Mouse (Mus musculus) limb, embryonic 15.5 days (tissue): ENCODE measurements around the gene Tom1l2. TPM values are rescaled to one million over a fixed set of nuclear protein-coding genes. Genes with fewer than 3 reads are reported as not detected.

Experiments used
- ATAC-seq: fragments of 200-750 bp; cut with Nextera tagmentation; 2 replicates; pipeline ENCODE4 v1.8.0; 2017; ENCODE audit warnings: low read depth, moderate TSS enrichment; ENCODE audit not compliant: insufficient number of reproducible peaks, low FRiP score, low TSS enrichment
- H3K27ac ChIP-seq: fragments of 300-500 bp; sonication (generic); 2 replicates; pipeline ENCODE4 v1.5.1; 2015; ENCODE audit warnings: moderate library complexity, mild to moderate bottlenecking, inconsistent platforms
- H3K27me3 ChIP-seq: fragments of 300-500 bp; sonication (generic); 2 replicates; pipeline ENCODE4 v1.6.1; 2015; ENCODE audit warnings: inconsistent platforms
- H3K36me3 ChIP-seq: fragments of 300-500 bp; sonication (generic); 2 replicates; pipeline ENCODE4 v1.6.1; 2015; ENCODE audit warnings: inconsistent platforms
- H3K4me1 ChIP-seq: fragments of 300-500 bp; sonication (generic); 2 replicates; pipeline ENCODE4 v1.6.1; 2015; ENCODE audit warnings: inconsistent platforms
- H3K4me2 ChIP-seq: fragments of 300-500 bp; sonication (generic); 2 replicates; pipeline ENCODE4 v1.6.1; 2015; ENCODE audit warnings: mild to moderate bottlenecking, inconsistent platforms
- H3K4me3 ChIP-seq: fragments of 300-500 bp; sonication (generic); 2 replicates; pipeline ENCODE4 v1.5.1; 2015; ENCODE audit warnings: mild to moderate bottlenecking, inconsistent platforms
- H3K9ac ChIP-seq: fragments of 300-500 bp; sonication (generic); 2 replicates; pipeline ENCODE4 v1.6.1; 2015; ENCODE audit warnings: inconsistent platforms
- H3K9me3 ChIP-seq: fragments of 300-500 bp; sonication (generic); 2 replicates; pipeline ENCODE4 v1.6.1; 2016; ENCODE audit warnings: inconsistent platforms
- WGBS: fragments of 180-500 bp; shearing (Covaris S2); methylation state at CpG from one replicate; pipeline ENCODE4 v1.1.7; 2015; 5-methylcytosine and 5-hydroxymethylcytosine counted together
- polyA plus RNA-seq: library from polyadenylated mRNA; unstranded; fragments of >200 nt; fragmentation: Nextera tagmentation; extraction: Ambion mirVana; gene quantifications from 2 replicates; pipeline ENCODE4 v1.2.1, GENCODE M21; 2015

Gene Tom1l2
- polyA plus RNA-seq, 1 experiment from 2014 or later = 33.7 TPM

- Histone ChIP-seq H3K9me3 (no peaks in the 10 kb centered on the region), H3K4me1 (peaks cover 17% of the 10 kb centered on the region), H3K4me2 (no peak overlapping the region), H3K27ac (no peak overlapping the region), H3K27me3 (no peaks in the 10 kb centered on the region), H3K9ac (no peak overlapping the region), H3K4me3 (no peak overlapping the region), H3K36me3 (peaks cover 40% of the 10 kb centered on the region)
- 83% methylated on average over 9 of the region's 9 CpGs for WGBS
- ATAC-seq = no peak
These were observed 96.0 kb downstream of the Tom1l2 start for GRCm38 (mm10) chr11:60256713-60257112.

GRCm38 (mm10) chr11:60256176-60256681 is 96.5 kb downstream of the Tom1l2 start:
- H3K9me3 ChIP-seq = no peaks in the 10 kb centered on the region
- peaks cover 21% of the 10 kb centered on the region for H3K4me1 ChIP-seq
- no peaks in the 10 kb centered on the region for H3K27me3 ChIP-seq
- no peak overlapping the region; the same call in 1 of the 2 replicates for H3K27ac ChIP-seq
- WGBS = 49% methylated on average over 6 of the region's 6 CpGs
- peaks cover 44% of the 10 kb centered on the region for H3K36me3 ChIP-seq
- H3K4me3 ChIP-seq = no peak overlapping the region
- H3K9ac ChIP-seq = no peak overlapping the region
- no peak for ATAC-seq
- H3K4me2 ChIP-seq = no peak overlapping the region

- H3K4me2 ChIP-seq = no peak overlapping the region
- no peak for ATAC-seq
- H3K9me3 ChIP-seq = no peaks in the 10 kb centered on the region
- H3K36me3 ChIP-seq = peaks cover 39% of the 10 kb centered on the region
- no peak overlapping the region for H3K9ac ChIP-seq
- no peak overlapping the region for H3K27ac ChIP-seq
- H3K4me3 ChIP-seq = no peak overlapping the region
- 52% methylated on average over 3 of the region's 3 CpGs for WGBS
- H3K27me3 ChIP-seq = no peaks in the 10 kb centered on the region
- H3K4me1 ChIP-seq = peaks cover 23% of the 10 kb centered on the region
These were observed 97.1 kb downstream of the Tom1l2 start for GRCm38 (mm10) chr11:60255639-60256038.

- Histone ChIP-seq H3K4me1 (peaks cover 23% of the 10 kb centered on the region), H3K27me3 (no peaks in the 10 kb centered on the region), H3K36me3 (peaks cover 39% of the 10 kb centered on the region), H3K4me3 (no peak overlapping the region), H3K9me3 (no peaks in the 10 kb centered on the region), H3K27ac (no peak overlapping the region; the same call in 1 of the 2 replicates), H3K4me2 (no peak overlapping the region), H3K9ac (no peak overlapping the region)
- 78% methylated on average over 3 of the region's 3 CpGs for WGBS
- ATAC-seq = no peak
These were observed 97.5 kb downstream of the Tom1l2 start for GRCm38 (mm10) chr11:60255181-60255580.

- WGBS = 88% methylated on average over 5 of the region's 5 CpGs
- no peaks in the 10 kb centered on the region for H3K27me3 ChIP-seq
- H3K4me3 ChIP-seq = no peak overlapping the region
- ATAC-seq = no peak
- H3K4me2 ChIP-seq = no peak overlapping the region
- no peak overlapping the region for H3K9ac ChIP-seq
- H3K27ac ChIP-seq = no peak overlapping the region
- peaks cover 40% of the 10 kb centered on the region for H3K36me3 ChIP-seq
- H3K9me3 ChIP-seq = no peaks in the 10 kb centered on the region
- peaks cover 23% of the 10 kb centered on the region for H3K4me1 ChIP-seq
These were observed 98.4 kb downstream of the Tom1l2 start for GRCm38 (mm10) chr11:60254308-60254707.

GRCm38 (mm10) chr11:60253546-60253945 is 99.2 kb downstream of the Tom1l2 start:
- Histone ChIP-seq H3K4me3 (no peak overlapping the region), H3K9me3 (no peaks in the 10 kb centered on the region), H3K4me1 (peaks cover 30% of the 10 kb centered on the region), H3K9ac (no peak overlapping the region), H3K27me3 (no peaks in the 10 kb centered on the region), H3K4me2 (no peak overlapping the region), H3K36me3 (peaks cover 40% of the 10 kb centered on the region), H3K27ac (no peak overlapping the region)
- ATAC-seq = no peak
- 87% methylated on average over 2 of the region's 2 CpGs for whole genome bisulfite sequencing

- no peak for ATAC-seq
- peaks cover 25% of the 10 kb centered on the region for H3K36me3 ChIP-seq
- no peak overlapping the region for H3K27ac ChIP-seq
- no peaks in the 10 kb centered on the region for H3K27me3 ChIP-seq
- no peak overlapping the region for H3K4me2 ChIP-seq
- H3K9ac ChIP-seq = no peak overlapping the region
- H3K4me1 ChIP-seq = peaks cover 39% of the 10 kb centered on the region
- WGBS = 55% methylated on average over 6 of the region's 6 CpGs
- H3K4me3 ChIP-seq = no peak overlapping the region
- H3K9me3 ChIP-seq = no peaks in the 10 kb centered on the region
These were observed 101.6 kb downstream of the Tom1l2 start for GRCm38 (mm10) chr11:60250971-60251643.

GRCm38 (mm10) chr11:60249885-60250284 is 102.8 kb downstream of the Tom1l2 start:
- no peak overlapping the region for H3K4me3 ChIP-seq
- no peak overlapping the region for H3K9ac ChIP-seq
- H3K9me3 ChIP-seq = no peaks in the 10 kb centered on the region
- peaks cover 19% of the 10 kb centered on the region for H3K36me3 ChIP-seq
- no peak overlapping the region for H3K27ac ChIP-seq
- peaks cover 30% of the 10 kb centered on the region for H3K4me1 ChIP-seq
- 76% methylated on average over 2 of the region's 2 CpGs for WGBS
- ATAC-seq = no peak
- H3K4me2 ChIP-seq = no peak overlapping the region
- no peaks in the 10 kb centered on the region for H3K27me3 ChIP-seq

GRCm38 (mm10) chr11:60248596-60249404 is 103.9 kb downstream of the Tom1l2 start:
- Histone ChIP-seq H3K9ac (no peak overlapping the region), H3K27ac (peak overlapping the region; percentile 39; the same call in 1 of the 2 replicates), H3K36me3 (peaks cover 25% of the 10 kb centered on the region), H3K9me3 (no peaks in the 10 kb centered on the region), H3K4me1 (peaks cover 30% of the 10 kb centered on the region), H3K4me3 (no peak overlapping the region), H3K4me2 (no peak overlapping the region), H3K27me3 (no peaks in the 10 kb centered on the region)
- ATAC-seq = no peak
- WGBS = 36% methylated on average over 13 of the region's 13 CpGs

GRCm38 (mm10) chr11:60247753-60248550 is 104.8 kb downstream of the Tom1l2 start:
- H3K9ac ChIP-seq = no peak overlapping the region
- no peaks in the 10 kb centered on the region for H3K27me3 ChIP-seq
- no peaks in the 10 kb centered on the region for H3K9me3 ChIP-seq
- H3K36me3 ChIP-seq = peaks cover 27% of the 10 kb centered on the region
- WGBS = 36% methylated on average over 5 of the region's 5 CpGs
- no peak overlapping the region for H3K4me2 ChIP-seq
- no peak overlapping the region for H3K4me3 ChIP-seq
- 0 out of 2 replicates have a peak overlapping the region, but pooled peaks have one; percentile 39 for H3K27ac ChIP-seq
- no peak for ATAC-seq
- H3K4me1 ChIP-seq = peaks cover 30% of the 10 kb centered on the region

- Histone ChIP-seq H3K36me3 (peaks cover 34% of the 10 kb centered on the region), H3K4me2 (no peak overlapping the region), H3K9me3 (no peaks in the 10 kb centered on the region), H3K4me1 (peaks cover 19% of the 10 kb centered on the region), H3K4me3 (no peak overlapping the region), H3K27me3 (no peaks in the 10 kb centered on the region), H3K27ac (no peak overlapping the region), H3K9ac (no peak overlapping the region)
- no peak for ATAC-seq
These were observed 106.6 kb downstream of the Tom1l2 start for GRCm38 (mm10) chr11:60246077-60246476.
